Mouse (Mus musculus) Patski (cell line): Measurements from ENCODE around the gene Focad. TPM values are rescaled to one million over a fixed set of nuclear protein-coding genes. Genes with fewer than 3 reads are reported as not detected.

Experiments used
- ATAC-seq: fragments of 100-300 bp; one replicate; pipeline ENCODE4 v1.8.0; 2021
- CTCF ChIA-PET: fragments of 350-600 bp; sonication (Branson Sonifier 250); formaldehyde crosslinking; loops from one replicate; lab custom pipeline; 2022; ENCODE audit warnings: inconsistent platforms; lab: Charles Lee
- POLR2A ChIA-PET: fragments of 350-600 bp; sonication (Branson Sonifier 250); formaldehyde crosslinking; loops from one replicate; lab custom pipeline; 2022; ENCODE audit warnings: antibody characterized with exemption, inconsistent platforms; lab: Charles Lee
- DNase-seq: peaks from one replicate; pipeline ENCODE4 v3.0.0-alpha.2; 2011; ENCODE audit warnings: low read depth, low spot score
- H3K27me3 ChIP-seq: fragments of 371-371 bp; one replicate; pipeline ENCODE4 v1.5.1; 2021
- CTCF ChIP-seq: fragments of 100-300 bp; IDR thresholded peaks from one replicate; pipeline ENCODE4 v1.5.1; 2021
- in situ Hi-C: fragments of 300-500 bp; cut with MboI; formaldehyde crosslinking; loops from 3 replicates; pipeline ENCODE4 v1.11.1; 2018; ENCODE audit warnings: low pct_unique_long_range_greater_than_20kb, mixed read lengths
- polyA plus RNA-seq: library from polyadenylated mRNA; unstranded; gene quantifications from one replicate; pipeline ENCODE4 v1.2.3, GENCODE M21; 2021

The Focad gene
- polyA plus RNA-seq, 1 experiment from 2014 or later, result 14.4 TPM

- H3K27me3 ChIP-seq, result no peaks in the 10 kb centered on the region
- CTCF ChIA-PET, result interaction anchor here (0.8 to 1.4 kb wide), 3 partner anchors 39 to 82 kb away, joined by 3 to 4 read pairs (median 4); no protein-coding TSS in a partner anchor
- TF ChIP-seq CTCF, result no peak
- in situ Hi-C loops, result no loop called here
- no peak for DNase-seq
- POLR2A ChIA-PET, result interaction anchor here (1.1 kb wide), 1 partner anchor 62 kb away, joined by 3 read pairs; no protein-coding TSS in a partner anchor
- no peak for ATAC-seq
These were observed 344.5 kb downstream of the Focad start for GRCm38 (mm10) chr4:88438990-88439329.

- in situ Hi-C loops, result no loop called here
- CTCF ChIA-PET, result interaction anchor here (0.8 to 1.4 kb wide), 3 partner anchors 38 to 81 kb away, joined by 3 to 4 read pairs (median 4); no protein-coding TSS in a partner anchor
- no peak for DNase-seq
- POLR2A ChIA-PET, result interaction anchor here (1.1 kb wide), 1 partner anchor 61 kb away, joined by 3 read pairs; no protein-coding TSS in a partner anchor
- no peak for ATAC-seq
- H3K27me3 ChIP-seq, result no peaks in the 10 kb centered on the region
- no peak for TF ChIP-seq CTCF
These were observed 345.3 kb downstream of the Focad start for GRCm38 (mm10) chr4:88439669-88440123.

GRCm38 (mm10) chr4:88440814-88441213 is 346.4 kb downstream of the Focad start:
- in situ Hi-C loops, result no loop called here
- DNase-seq (no peak), ATAC-seq (no peak)
- ChIA-PET CTCF (interaction anchor here (1.2 kb wide), 1 partner anchor 26 kb away, joined by 3 read pairs; no protein-coding TSS in a partner anchor), POLR2A (no interaction called here)
- TF ChIP-seq CTCF, result no peak
- no peaks in the 10 kb centered on the region for H3K27me3 ChIP-seq

- DNase-seq, result no peak
- no peaks in the 10 kb centered on the region for H3K27me3 ChIP-seq
- no peak for TF ChIP-seq CTCF
- CTCF ChIA-PET, result interaction anchor here (1.0 kb wide), 1 partner anchor 30 kb away, joined by 3 read pairs; no protein-coding TSS in a partner anchor
- POLR2A ChIA-PET, result no interaction called here
- in situ Hi-C loops, result no loop called here
- ATAC-seq, result no peak
These were observed 354.5 kb downstream of the Focad start for GRCm38 (mm10) chr4:88448976-88449375.

GRCm38 (mm10) chr4:88450087-88450765 is 355.8 kb downstream of the Focad start:
- ChIA-PET CTCF (no interaction called here), POLR2A (no interaction called here)
- ATAC-seq, result no peak
- TF ChIP-seq CTCF, result no peak
- in situ Hi-C loops, result no loop called here
- no peak for DNase-seq
- H3K27me3 ChIP-seq, result no peaks in the 10 kb centered on the region

- H3K27me3 ChIP-seq, result no peaks in the 10 kb centered on the region
- in situ Hi-C loops, result no loop called here
- CTCF ChIA-PET, result no interaction called here
- no peak for TF ChIP-seq CTCF
- DNase-seq (no peak), ATAC-seq (no peak)
- POLR2A ChIA-PET, result no interaction called here
These were observed 363.7 kb downstream of the Focad start for GRCm38 (mm10) chr4:88458093-88458492.

GRCm38 (mm10) chr4:88458673-88459072 is 364.2 kb downstream of the Focad start:
- H3K27me3 ChIP-seq, result no peaks in the 10 kb centered on the region
- no peak for TF ChIP-seq CTCF
- DNase-seq, result no peak
- in situ Hi-C loops, result no loop called here
- ChIA-PET CTCF (no interaction called here), POLR2A (no interaction called here)
- no peak for ATAC-seq

Other genes with a start within 250 kb of the Focad start
- gene Mllt3, start 61.3 kb upstream of the Focad start, polyA plus RNA-seq, result 37.9 TPM